Mouse (Mus musculus): Measurements from ENCODE around the gene Olig2.

DNA sequence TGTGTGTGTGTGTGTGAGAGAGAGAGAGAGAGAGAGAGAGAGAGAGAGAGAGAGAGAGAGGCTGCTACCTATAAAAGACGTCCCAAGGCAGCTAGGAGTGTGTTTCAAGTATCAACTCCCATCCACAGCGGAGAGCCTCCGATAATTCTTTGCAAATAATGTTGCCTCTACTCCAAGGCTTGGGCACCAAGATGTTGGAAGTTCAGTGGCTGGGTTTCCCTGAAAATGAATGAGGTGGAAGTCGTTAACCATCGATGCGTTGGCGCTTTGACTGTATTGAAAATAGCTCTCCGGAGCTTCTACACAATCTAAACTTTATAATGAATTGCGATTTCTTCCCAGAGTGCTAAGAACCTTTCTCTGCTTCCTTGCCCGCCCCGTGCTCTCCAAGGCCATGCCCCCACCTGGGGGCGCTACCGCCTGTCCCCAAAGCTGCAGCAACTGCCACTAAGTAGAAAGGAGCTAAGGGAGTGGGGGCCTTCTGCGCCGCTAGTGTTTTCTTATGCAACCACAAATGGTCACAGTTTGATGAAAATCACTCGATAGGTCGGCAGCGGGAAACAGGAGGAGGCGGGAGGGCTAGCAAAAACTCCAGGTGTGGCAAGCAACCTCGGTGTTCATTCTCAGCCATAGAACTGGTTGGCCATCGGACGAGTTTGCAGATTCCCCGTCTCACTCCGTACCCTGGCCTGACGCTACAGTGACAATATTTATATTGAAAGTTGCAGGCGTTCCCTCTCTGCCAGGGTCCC is 600 bp upstream of the Olig2 start:
- TF ChIP-seq CTCF (IDR thresholded peaks at IDR 0.05; ENCODE audit: borderline replicate concordance, control insufficient read depth, extremely low read depth, insufficient read depth, low read length, poor library complexity) (no peak), POLR2A (IDR thresholded peaks at IDR 0.05; ENCODE audit: control insufficient read depth, extremely low read depth, insufficient read depth, low read length, poor library complexity) (no peak)
